Mouse (Mus musculus) kidney, postnatal 25 days (tissue): ENCODE data around the gene Gm49450.

Experiments
- DNase-seq, 2 experiments: peaks; one replicate each; pipeline ENCODE4 v3.0.0; 2021; ENCODE audit warnings: mixed read lengths in 2 of 2

Gene Gm49450

GRCm38 (mm10) chr15:98887526-98887925 is 65.8 kb downstream of the Gm49450 start:
- DNase-seq: no peak

- no peak for DNase-seq
Measured at GRCm38 (mm10) chr15:98886667-98887387, 66.5 kb downstream of the Gm49450 start.

- DNase-seq: no peak
Measured at GRCm38 (mm10) chr15:98884106-98884505, 69.2 kb downstream of the Gm49450 start.

- DNase-seq: peak; percentile 74 to 85
Measured at GRCm38 (mm10) chr15:98883661-98884060, 69.7 kb downstream of the Gm49450 start.
